Mouse (Mus musculus) brain, embryonic 14.5 days (tissue): ENCODE measurements around the gene Mill2.

ENCODE experiments used
- CTCF ChIP-seq: fragments of 200-500 bp; IDR thresholded peaks from 2 replicates; pipeline ENCODE4 v1.5.1; 2012; ENCODE audit warnings: inconsistent platforms, mild to moderate bottlenecking, moderate library complexity, borderline replicate concordance; ENCODE audit not compliant: insufficient read depth, insufficient read length; ENCODE audit errors: extremely low read depth
- POLR2A ChIP-seq: fragments of 200-500 bp; IDR thresholded peaks from 2 replicates; pipeline ENCODE4 v1.6.1; 2012; ENCODE audit warnings: mild to moderate bottlenecking, inconsistent platforms, borderline replicate concordance; ENCODE audit not compliant: poor library complexity, insufficient read depth, insufficient read length, severe bottlenecking; ENCODE audit errors: extremely low read depth

DNA sequence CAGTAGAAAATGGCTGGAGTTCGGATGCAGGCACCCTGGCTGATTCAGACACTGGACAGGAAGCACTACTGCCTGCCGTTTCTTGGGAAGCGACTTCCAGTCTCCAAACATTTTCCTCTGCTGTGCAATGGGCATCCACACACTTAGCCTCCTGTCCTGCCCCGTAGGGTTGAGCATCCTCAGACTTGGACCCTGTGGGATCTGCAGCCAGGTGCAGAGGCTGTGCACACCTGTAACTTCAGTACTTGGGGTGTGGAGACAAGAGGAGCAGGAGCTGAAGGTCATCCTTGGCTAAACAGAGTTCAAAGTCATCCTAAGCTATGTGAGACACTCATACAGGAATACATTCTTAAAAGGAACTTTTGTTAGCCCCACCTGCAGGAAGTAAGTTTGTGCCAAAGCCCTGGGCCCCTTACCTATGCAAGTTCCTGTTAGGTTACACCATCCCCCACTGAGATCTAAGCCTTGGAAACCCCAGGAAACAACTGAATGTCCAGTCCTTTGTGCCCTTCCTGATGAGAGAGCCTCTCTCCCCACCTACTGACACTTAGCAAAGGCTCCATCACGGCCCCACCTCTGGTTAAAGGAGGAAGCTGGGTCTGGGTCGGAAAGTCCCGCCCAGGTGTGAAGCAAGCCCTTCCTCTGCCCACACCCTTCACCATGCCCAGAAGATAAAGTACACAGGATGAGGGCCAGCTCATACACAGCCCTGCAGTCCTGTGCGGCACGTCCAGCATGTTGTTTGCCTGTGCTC, 44.4 kb downstream of the Mill2 start:
- TF ChIP-seq CTCF (no peak), POLR2A (no peak)
